ENCODE assay signal across 8 mouse cellular contexts in genomic region chr5:129940736-129941494, GRCm38 (mm10). TPM values are rescaled to one million over a fixed set of nuclear protein-coding genes. Genes with fewer than 3 reads are reported as not detected.
DNase-seq lines count a peak whose midpoint lies in the region; ATAC-seq and TF ChIP-seq lines count a peak whose summit lies in the region.

No protein-coding gene starts in this region.

- H3K79me2 ChIP-seq in MEL (ENCODE audit: control insufficient read depth, insufficient read depth, low read length, poor library complexity) = peaks cover 24% of the 10 kb centered on the region

- peaks cover 9% of the 10 kb centered on the region for H3K36me3 ChIP-seq in heart, embryonic 12.5 days
- H3K36me3 ChIP-seq in MEL (ENCODE audit: control insufficient read depth in 1 of 2, insufficient read depth in 2 of 2, low read length in 2 of 2) = peaks cover 4 to 16% of the 10 kb centered on the region in 2 experiments
- peaks cover 13% of the 10 kb centered on the region for H3K36me3 ChIP-seq in hindbrain, embryonic 10.5 days
- peaks cover 12% of the 10 kb centered on the region for H3K36me3 ChIP-seq in midbrain, embryonic 10.5 days

- TF ChIP-seq POLR2A in MEL (IDR thresholded peaks at IDR 0.05; ENCODE audit: control insufficient read depth in 1 of 2, insufficient read depth in 1 of 2, low read depth in 1 of 2, low read length in 2 of 2, poor library complexity in 1 of 2) = peak in 1 of 2 experiments; percentile 44; a peak in 2 of 4 replicates

- no peak overlapping the region for H3K9ac ChIP-seq in heart, embryonic 12.5 days
- peak overlapping the region; percentile 50 for H3K9ac ChIP-seq in MEL (ENCODE audit: control insufficient read depth, low read depth, low read length, poor library complexity, severe bottlenecking)

- H3K4me3 ChIP-seq in heart, embryonic 12.5 days = peak overlapping the region; percentile 94
- peak overlapping the region; percentile 56 to 81 for H3K4me3 ChIP-seq in MEL (ENCODE audit: control insufficient read depth in 1 of 2, insufficient read depth in 1 of 2, low read depth in 2 of 2, low read length in 2 of 2)
- peak overlapping the region; percentile 96 for H3K4me3 ChIP-seq in hindbrain, embryonic 10.5 days
- H3K4me3 ChIP-seq in midbrain, embryonic 10.5 days = peak overlapping the region; percentile 94

- peak overlapping the region; percentile 12; the same call in 1 of the 2 replicates for H3K27ac ChIP-seq in heart, embryonic 12.5 days (ENCODE audit: poor library complexity, severe bottlenecking)
- H3K27ac ChIP-seq in MEL (ENCODE audit: control insufficient read depth, low read depth, low read length) = peak overlapping the region; percentile 24
- peak overlapping the region; percentile 82 for H3K27ac ChIP-seq in hindbrain, embryonic 10.5 days
- H3K27ac ChIP-seq in midbrain, embryonic 10.5 days (replicated peaks) = peak overlapping the region; percentile 92

- 0 out of 2 replicates have a peak, but pooled peaks have one; percentile 3 for ATAC-seq in heart, embryonic 12.5 days (ENCODE audit: insufficient number of reproducible peaks, low FRiP score)

- TF ChIP-seq CTCF in MEL (IDR thresholded peaks at IDR 0.05 in 2 of 3, conservative IDR thresholded peaks at IDR 0.05 in 1 of 3; ENCODE audit: control insufficient read depth in 1 of 3, insufficient read depth in 1 of 3, low read depth in 2 of 3, low read length in 3 of 3, poor library complexity in 1 of 3, severe bottlenecking in 1 of 3) = no peak

- TF ChIP-seq EP300 in MEL (IDR thresholded peaks at IDR 0.05; ENCODE audit: low read depth in 1 of 2, low read length in 2 of 2) = 0 out of 4 replicates have a peak, but pooled peaks of 1 of the 2 experiments have one; percentile 20

- H3K4me2 ChIP-seq in heart, embryonic 12.5 days = peak overlapping the region; percentile 64

- TF ChIP-seq RAD21 in MEL (IDR thresholded peaks at IDR 0.05; ENCODE audit: low read depth, low read length) = no peak

- no peaks in the 10 kb centered on the region; the same call in 1 of the 2 replicates for H3K4me1 ChIP-seq in heart, embryonic 12.5 days (replicated peaks)
- H3K4me1 ChIP-seq in MEL (ENCODE audit: control insufficient read depth in 1 of 2, insufficient read depth in 2 of 2, low read length in 2 of 2) = peaks cover 12 to 15% of the 10 kb centered on the region in 2 experiments
- peaks cover 13% of the 10 kb centered on the region for H3K4me1 ChIP-seq in hindbrain, embryonic 10.5 days (replicated peaks)
- peaks cover 22% of the 10 kb centered on the region for H3K4me1 ChIP-seq in midbrain, embryonic 10.5 days

- no peaks in the 10 kb centered on the region for H3K27me3 ChIP-seq in heart, embryonic 12.5 days (replicated peaks)
- H3K27me3 ChIP-seq in MEL (ENCODE audit: control insufficient read depth in 1 of 2, insufficient read depth in 2 of 2, low read length in 2 of 2) = no peaks in the 10 kb centered on the region
- no peaks in the 10 kb centered on the region for H3K27me3 ChIP-seq in hindbrain, embryonic 10.5 days (ENCODE audit: insufficient read depth, poor library complexity, severe bottlenecking)
- peaks cover 20% of the 10 kb centered on the region for H3K27me3 ChIP-seq in midbrain, embryonic 10.5 days (ENCODE audit: low read depth, poor library complexity, severe bottlenecking)

- 5% methylated on average over 9 of the region's 9 CpGs for WGBS in heart, embryonic 12.5 days
- 9% methylated on average over 9 of the region's 9 CpGs for WGBS in hindbrain, embryonic 10.5 days
- 14% methylated on average over 9 of the region's 9 CpGs for WGBS in midbrain, embryonic 10.5 days

- no peak for DNase-seq in heart, adult 8-10 months (ENCODE audit: low spot score)
- DNase-seq in MEL (ENCODE audit: low read depth, low spot score) = peak; percentile 51
- no peak for DNase-seq in hindbrain, embryonic 10.5 days (ENCODE audit: low spot score)
- DNase-seq in midbrain, embryonic 10.5 days (ENCODE audit: low spot score) = no peak
- no peak for DNase-seq in gastrocnemius, adult 8-10 months (ENCODE audit: low spot score in 2 of 2)
- DNase-seq in kidney, postnatal 25 days = no peak
- DNase-seq in cerebellum, adult 8-10 months = no peak

- no peaks in the 10 kb centered on the region for H3K9me3 ChIP-seq in heart, embryonic 12.5 days (replicated peaks)
- H3K9me3 ChIP-seq in MEL (replicated peaks; ENCODE audit: insufficient read depth, low read length) = no peaks in the 10 kb centered on the region
- no peaks in the 10 kb centered on the region for H3K9me3 ChIP-seq in hindbrain, embryonic 10.5 days
- H3K9me3 ChIP-seq in midbrain, embryonic 10.5 days (replicated peaks) = no peaks in the 10 kb centered on the region

TF ChIP-seq in MEL, 35 proteins besides CTCF, POLR2A, EP300 and RAD21 (continues in another document):
- TF ChIP-seq MAZ (IDR thresholded peaks at IDR 0.05; ENCODE audit: low read depth, low read length) (no peak), ZKSCAN1 (IDR thresholded peaks at IDR 0.05; ENCODE audit: low read depth, low read length) (no peak), POLR2AphosphoS5 (IDR thresholded peaks at IDR 0.05; ENCODE audit: borderline replicate concordance, low read depth, low read length) (no peak), ZMIZ1 (IDR thresholded peaks at IDR 0.05; ENCODE audit: low read depth, low read length) (no peak), SMC3 (IDR thresholded peaks at IDR 0.05; ENCODE audit: low read depth, low read length) (no peak), ZC3H11A (IDR thresholded peaks at IDR 0.05; ENCODE audit: low read depth, low read length) (no peak), RCOR1 (IDR thresholded peaks at IDR 0.05; ENCODE audit: low read depth, low read length) (no peak), BHLHE40 (IDR thresholded peaks at IDR 0.05; ENCODE audit: borderline replicate concordance, low read depth, low read length) (no peak), KAT2A (conservative IDR thresholded peaks at IDR 0.05; ENCODE audit: low read depth, low read length) (no peak; the same call in 1 of the 2 replicates), ZNF384 (IDR thresholded peaks at IDR 0.05; ENCODE audit: low read depth, low read length) (peak; percentile 69), NRF1 (IDR thresholded peaks at IDR 0.05; ENCODE audit: insufficient read depth, low read depth, low read length, poor library complexity, severe bottlenecking) (no peak)

RNA-seq across cellular contexts. Expression of gene Vkorc1l1, which starts 0.9 kb away (rescaled TPM):
- polyA plus RNA-seq in heart, embryonic 12.5 days (2016; fragmentation: Nextera tagmentation; extraction: Ambion mirVana) = 23.2 and 24.2 TPM in 2 replicates
- 10 to 100 TPM; 14.7 to 18.3 (median 17.0) TPM for total RNA-seq in heart, adult 8-10 months (2022)
- total RNA-seq in MEL (2012; rRNA removed) = 22.9 and 24.2 TPM in 2 replicates
- polyA plus RNA-seq in MEL (2012; ENCODE audit: insufficient read depth in 1 of 2, insufficient read length in 2 of 2, low read depth in 1 of 2, low replicate concordance in 2 of 2, missing spikeins in 1 of 2) = 10 to 100 TPM in 1 of 2 experiments, not detected in 1; 42.4 TPM
- polyA plus RNA-seq in hindbrain, embryonic 10.5 days (2016; fragmentation: Nextera tagmentation; extraction: Ambion mirVana) = 32.1 and 32.4 TPM in 2 replicates
- 30.9 and 35.5 TPM in 2 replicates for polyA plus RNA-seq in midbrain, embryonic 10.5 days (2016; fragmentation: Nextera tagmentation; extraction: Ambion mirVana)
- 10 to 100 TPM; 22.4 to 29.6 (median 24.0) TPM for total RNA-seq in gastrocnemius, adult 8-10 months (2022)

RNA-seq across cellular contexts. Expression of gene Nupr1l, which starts 32.6 kb away (rescaled TPM):
- polyA plus RNA-seq in heart, embryonic 12.5 days (2016; fragmentation: Nextera tagmentation; extraction: Ambion mirVana) = 2.0 and 2.3 TPM in 2 replicates
- 1 to 10 TPM in 2 of 4 experiments, under 1 TPM in 2; 0.47 to 1.7 (median 1.0) TPM for total RNA-seq in heart, adult 8-10 months (2022)
- total RNA-seq in MEL (2012; rRNA removed) = 0.59 and 1.2 TPM in 2 replicates
- polyA plus RNA-seq in MEL (2012; ENCODE audit: insufficient read depth in 1 of 2, insufficient read length in 2 of 2, low read depth in 1 of 2, low replicate concordance in 2 of 2, missing spikeins in 1 of 2) = under 1 TPM in 1 of 2 experiments, not detected in 1; 0.88 TPM
- 3.5 and 4.3 TPM in 2 replicates for polyA plus RNA-seq in hindbrain, embryonic 10.5 days (2016; fragmentation: Nextera tagmentation; extraction: Ambion mirVana)
- polyA plus RNA-seq in midbrain, embryonic 10.5 days (2016; fragmentation: Nextera tagmentation; extraction: Ambion mirVana) = 4.2 and 6.1 TPM in 2 replicates
- under 1 TPM in 1 of 4 experiments, not detected in 3; 0.44 TPM for total RNA-seq in gastrocnemius, adult 8-10 months (2022)

RNA-seq across cellular contexts. Expression of gene Phkg1, which starts 42.6 kb away (rescaled TPM):
- polyA plus RNA-seq in heart, embryonic 12.5 days (2016; fragmentation: Nextera tagmentation; extraction: Ambion mirVana) = 0.77 and 1.1 TPM in 2 replicates
- total RNA-seq in heart, adult 8-10 months (2022) = 10 to 100 TPM; 14.9 to 25.5 (median 21.2) TPM
- total RNA-seq in MEL (2012; rRNA removed) = 0.26 and 0.62 TPM in 2 replicates
- under 1 TPM in 1 of 2 experiments, not detected in 1; 0.72 TPM for polyA plus RNA-seq in MEL (2012; ENCODE audit: insufficient read depth in 1 of 2, insufficient read length in 2 of 2, low read depth in 1 of 2, low replicate concordance in 2 of 2, missing spikeins in 1 of 2)
- polyA plus RNA-seq in hindbrain, embryonic 10.5 days (2016; fragmentation: Nextera tagmentation; extraction: Ambion mirVana) = 0.10 and 0.26 TPM in 2 replicates
- 0.25 and 0.41 TPM in 2 replicates for polyA plus RNA-seq in midbrain, embryonic 10.5 days (2016; fragmentation: Nextera tagmentation; extraction: Ambion mirVana)
- 100 to 1,000 TPM; 317 to 357 (median 343) TPM for total RNA-seq in gastrocnemius, adult 8-10 months (2022)

RNA-seq across cellular contexts. Expression of gene Zbed5, which starts 45.4 kb away (rescaled TPM):
- polyA plus RNA-seq in heart, embryonic 12.5 days (2016; fragmentation: Nextera tagmentation; extraction: Ambion mirVana) = 3.5 and 4.5 TPM in 2 replicates
- total RNA-seq in heart, adult 8-10 months (2022) = under 1 TPM; 0.19 to 0.47 (median 0.39) TPM
- total RNA-seq in MEL (2012; rRNA removed) = 2.5 and 4.2 TPM in 2 replicates
- 1 to 10 TPM in 1 of 2 experiments, not detected in 1; 4.0 TPM for polyA plus RNA-seq in MEL (2012; ENCODE audit: insufficient read depth in 1 of 2, insufficient read length in 2 of 2, low read depth in 1 of 2, low replicate concordance in 2 of 2, missing spikeins in 1 of 2)
- polyA plus RNA-seq in hindbrain, embryonic 10.5 days (2016; fragmentation: Nextera tagmentation; extraction: Ambion mirVana) = 6.2 and 6.7 TPM in 2 replicates
- 5.1 and 5.3 TPM in 2 replicates for polyA plus RNA-seq in midbrain, embryonic 10.5 days (2016; fragmentation: Nextera tagmentation; extraction: Ambion mirVana)
- total RNA-seq in gastrocnemius, adult 8-10 months (2022) = under 1 TPM; 0.25 to 0.59 (median 0.46) TPM

RNA-seq across cellular contexts. Expression of gene Chchd2, which starts 53.6 kb away (rescaled TPM):
- polyA plus RNA-seq in heart, embryonic 12.5 days (2016; fragmentation: Nextera tagmentation; extraction: Ambion mirVana) = 738 and 776 TPM in 2 replicates
- total RNA-seq in heart, adult 8-10 months (2022) = 1,000 to 10,000 TPM; 1,037 to 1,147 (median 1,095) TPM
- 905 and 951 TPM in 2 replicates for total RNA-seq in MEL (2012; rRNA removed)
- polyA plus RNA-seq in MEL (2012; ENCODE audit: insufficient read depth in 1 of 2, insufficient read length in 2 of 2, low read depth in 1 of 2, low replicate concordance in 2 of 2, missing spikeins in 1 of 2) = 100 to 1,000 TPM in 1 of 2 experiments, not detected in 1; 588 TPM
- polyA plus RNA-seq in hindbrain, embryonic 10.5 days (2016; fragmentation: Nextera tagmentation; extraction: Ambion mirVana) = 1,092 and 1,098 TPM in 2 replicates
- polyA plus RNA-seq in midbrain, embryonic 10.5 days (2016; fragmentation: Nextera tagmentation; extraction: Ambion mirVana) = 1,024 and 1,060 TPM in 2 replicates
- 100 to 1,000 TPM; 640 to 672 (median 655) TPM for total RNA-seq in gastrocnemius, adult 8-10 months (2022)

Comparison
In these comparisons a context has a peak if more than half of its experiments do, and no peak if none do; other contexts are left out.
1. H3K27ac ChIP-seq: peak in every context shown above with its lines; median percentile 92 in midbrain, embryonic 10.5 days; 82 in hindbrain, embryonic 10.5 days; 24 in MEL; 12 in heart, embryonic 12.5 days.